In the genomic region with DNA sequence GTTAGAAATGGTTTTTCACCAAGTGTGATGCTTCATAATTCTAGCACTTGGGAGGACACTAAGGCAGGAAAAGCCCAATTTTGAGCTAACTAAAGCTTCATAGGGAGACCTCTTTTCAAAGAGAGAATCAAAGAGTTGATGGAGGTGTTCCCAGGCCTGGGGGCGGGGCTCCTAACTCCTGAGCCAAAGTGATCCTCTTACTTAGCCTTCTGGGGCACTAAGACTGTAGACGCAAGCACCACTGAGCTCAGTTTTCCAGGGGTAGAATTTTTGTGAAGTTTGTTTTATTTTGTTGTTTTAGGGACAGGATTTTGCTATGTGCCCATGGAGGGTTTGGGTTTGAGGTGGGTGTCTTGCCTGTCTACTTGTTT, we compare ENCODE assay signal across 26 mouse cellular contexts. TPM values are rescaled to one million over a fixed set of nuclear protein-coding genes. Genes with fewer than 3 reads are reported as not detected.
DNase-seq lines count a peak whose midpoint lies in the region; ATAC-seq and TF ChIP-seq lines count a peak whose summit lies in the region.
"Had no signal": no experiment of that assay in that cellular context is flagged by ENCODE, and none has a peak within 500 bp of the region (broad histone marks: within the 10 kb centered on the region; RNA-seq: fewer than 3 reads in every experiment).

No protein-coding gene starts in this region.

- no peak for TF ChIP-seq CTCF in MEL (IDR thresholded peaks at IDR 0.05 in 2 of 3, conservative IDR thresholded peaks at IDR 0.05 in 1 of 3; ENCODE audit: control insufficient read depth in 1 of 3, insufficient read depth in 1 of 3, low read depth in 2 of 3, low read length in 3 of 3, poor library complexity in 1 of 3, severe bottlenecking in 1 of 3)

- no peaks in the 10 kb centered on the region for H3K79me2 ChIP-seq in MEL (ENCODE audit: control insufficient read depth, insufficient read depth, low read length, poor library complexity)

- TF ChIP-seq RAD21 in MEL (IDR thresholded peaks at IDR 0.05; ENCODE audit: low read depth, low read length), result no peak

- H3K4me2 ChIP-seq in liver, embryonic 12.5 days, result peak overlapping the region; percentile 13
- H3K4me2 ChIP-seq in liver, embryonic 15.5 days, result peak overlapping the region; percentile 18; the same call in 1 of the 2 replicates
- H3K4me2 ChIP-seq: forebrain, embryonic 12.5 days; forebrain, embryonic 15.5 days; heart, embryonic 12.5 days; heart, embryonic 15.5 days; hindbrain, embryonic 14.5 days had no signal

- H3K4me3 ChIP-seq in MEL (ENCODE audit: control insufficient read depth in 1 of 2, insufficient read depth in 1 of 2, low read depth in 2 of 2, low read length in 2 of 2), result no peak overlapping the region
- H3K4me3 ChIP-seq in liver, embryonic 12.5 days, result no peak overlapping the region
- H3K4me3 ChIP-seq in liver, embryonic 15.5 days (replicated peaks), result no peak overlapping the region
- H3K4me3 ChIP-seq: forebrain, embryonic 12.5 days; forebrain, embryonic 15.5 days; gastrocnemius, adult 2 months; heart, embryonic 12.5 days; heart, embryonic 15.5 days had no signal

- peaks cover 28 to 30% of the 10 kb centered on the region in 2 experiments for H3K4me1 ChIP-seq in MEL (ENCODE audit: control insufficient read depth in 1 of 2, insufficient read depth in 2 of 2, low read length in 2 of 2)
- H3K4me1 ChIP-seq in liver, embryonic 12.5 days, result peaks cover 29% of the 10 kb centered on the region
- H3K4me1 ChIP-seq in liver, embryonic 15.5 days (replicated peaks), result peaks cover 25% of the 10 kb centered on the region
- H3K4me1 ChIP-seq: forebrain, embryonic 12.5 days; forebrain, embryonic 15.5 days; heart, embryonic 12.5 days; heart, embryonic 15.5 days had no signal

- peak; percentile 80 for ATAC-seq in erythroid progenitor cell, adult 5-6 weeks (replicated peaks; ENCODE audit: low FRiP score, poor library complexity, severe bottlenecking)
- ATAC-seq in liver, embryonic 12.5 days, result no peak
- ATAC-seq in liver, embryonic 15.5 days (ENCODE audit: insufficient read depth), result no peak
- ATAC-seq: forebrain, embryonic 15.5 days; hindbrain, postnatal 0 days; inflammation-experienced regulatory T-cells, adult 6 months; Patski had no signal

- no peaks in the 10 kb centered on the region for H3K27me3 ChIP-seq in MEL (ENCODE audit: control insufficient read depth in 1 of 2, insufficient read depth in 2 of 2, low read length in 2 of 2)
- no peaks in the 10 kb centered on the region for H3K27me3 ChIP-seq in liver, embryonic 12.5 days (replicated peaks)
- no peaks in the 10 kb centered on the region for H3K27me3 ChIP-seq in liver, embryonic 15.5 days
- H3K27me3 ChIP-seq: forebrain, embryonic 12.5 days; forebrain, embryonic 15.5 days; heart, embryonic 12.5 days; heart, embryonic 15.5 days; Patski had no signal

- H3K9ac ChIP-seq in MEL (ENCODE audit: control insufficient read depth, low read depth, low read length, poor library complexity, severe bottlenecking), result peak overlapping the region; percentile 25; the same call in 1 of the 2 replicates
- 0 out of 2 replicates have a peak overlapping the region, but pooled peaks have one; percentile 8 for H3K9ac ChIP-seq in liver, embryonic 12.5 days
- H3K9ac ChIP-seq in liver, embryonic 15.5 days, result no peak overlapping the region
- H3K9ac ChIP-seq: forebrain, embryonic 12.5 days; forebrain, embryonic 15.5 days; heart, embryonic 12.5 days; heart, embryonic 15.5 days; hindbrain, embryonic 14.5 days had no signal

- intact Hi-C loops in gastrocnemius, postnatal 36 days (cut with DNase I), result no loop called here

- peak; percentile 45 for DNase-seq in MEL (ENCODE audit: low read depth, low spot score)
- no peak for DNase-seq in heart, postnatal 4 days
- DNase-seq in cerebellum, postnatal 36 days, result no peak
- DNase-seq in lung, postnatal 36 days, result no peak
- no peak for DNase-seq in gastrocnemius, postnatal 36 days
- DNase-seq: adrenal gland, postnatal 10 days; adrenal gland, postnatal 36 days; cerebellum, adult 11 months; cerebellum, adult 2 months; cerebellum, postnatal 10 days; gastrocnemius, adult 2 months; gastrocnemius, postnatal 14 days; heart, adult 18-20 months; heart, postnatal 10 days; heart, postnatal 36 days had no signal

- no peak for TF ChIP-seq EP300 in MEL (IDR thresholded peaks at IDR 0.05; ENCODE audit: low read depth in 1 of 2, low read length in 2 of 2)

- WGBS in liver, embryonic 12.5 days (ENCODE audit: insufficient replicate concordance), result 61% methylated on average over 2 of the region's 2 CpGs
- 56% methylated on average over 2 of the region's 2 CpGs for WGBS in liver, embryonic 15.5 days (ENCODE audit: insufficient replicate concordance)

- peak overlapping the region; percentile 94 for H3K27ac ChIP-seq in MEL (ENCODE audit: control insufficient read depth, low read depth, low read length)
- H3K27ac ChIP-seq in liver, embryonic 12.5 days, result peak overlapping the region; percentile 71
- peak overlapping the region; percentile 70; the same call in 1 of the 2 replicates for H3K27ac ChIP-seq in liver, embryonic 15.5 days (replicated peaks)
- H3K27ac ChIP-seq: forebrain, embryonic 12.5 days; forebrain, embryonic 15.5 days; gastrocnemius, adult 2 months; heart, embryonic 15.5 days; hindbrain, embryonic 14.5 days; hindbrain, postnatal 0 days had no signal

- H3K36me3 ChIP-seq in MEL (ENCODE audit: control insufficient read depth in 1 of 2, insufficient read depth in 2 of 2, low read length in 2 of 2), result peaks cover 0 to 38% of the 10 kb centered on the region in 2 experiments; a peak in 2 of 4 replicates
- H3K36me3 ChIP-seq in liver, embryonic 12.5 days, result peaks cover 9% of the 10 kb centered on the region
- peaks cover 5% of the 10 kb centered on the region for H3K36me3 ChIP-seq in liver, embryonic 15.5 days (replicated peaks)
- H3K36me3 ChIP-seq: forebrain, embryonic 12.5 days had no signal

- no peaks in the 10 kb centered on the region for H3K9me3 ChIP-seq in MEL (replicated peaks; ENCODE audit: insufficient read depth, low read length)
- H3K9me3 ChIP-seq in liver, embryonic 12.5 days (replicated peaks), result no peaks in the 10 kb centered on the region
- H3K9me3 ChIP-seq in liver, embryonic 15.5 days (replicated peaks), result no peaks in the 10 kb centered on the region
- H3K9me3 ChIP-seq: forebrain, embryonic 12.5 days; forebrain, embryonic 15.5 days; heart, embryonic 12.5 days; heart, embryonic 15.5 days had no signal

- no peak for TF ChIP-seq POLR2A in MEL (IDR thresholded peaks at IDR 0.05; ENCODE audit: control insufficient read depth in 1 of 2, insufficient read depth in 1 of 2, low read depth in 1 of 2, low read length in 2 of 2, poor library complexity in 1 of 2)

TF ChIP-seq in MEL, 35 proteins besides CTCF, POLR2A, EP300 and RAD21:
- TF ChIP-seq CHD1 (IDR thresholded peaks at IDR 0.05; ENCODE audit: low read depth, low read length) (peak; percentile 79; the same call in 1 of the 2 replicates), BHLHE40 (IDR thresholded peaks at IDR 0.05; ENCODE audit: borderline replicate concordance, low read depth, low read length) (no peak), MYB (IDR thresholded peaks at IDR 0.05; ENCODE audit: low read depth, low read length) (no peak), ELF1 (IDR thresholded peaks at IDR 0.05; ENCODE audit: low read depth, low read length) (no peak), MXI1 (IDR thresholded peaks at IDR 0.05; ENCODE audit: low read depth, low read length) (peak; percentile 23; the same call in 1 of the 2 replicates), MAFK (IDR thresholded peaks at IDR 0.05; ENCODE audit: borderline replicate concordance, low read depth, low read length) (no peak)

RNA-seq across cellular contexts. Expression of a gene that starts 13.1 kb away (rescaled TPM):
- total RNA-seq in MEL (2012; rRNA removed), result 34.8 and 44.1 TPM in 2 replicates
- 10 to 100 TPM in 1 of 2 experiments, not detected in 1; 44.2 TPM for polyA plus RNA-seq in MEL (2012; ENCODE audit: insufficient read depth in 1 of 2, insufficient read length in 2 of 2, low read depth in 1 of 2, low replicate concordance in 2 of 2, missing spikeins in 1 of 2)
- total RNA-seq in erythroid progenitor cell, adult 5-6 weeks (2015; ENCODE audit: low replicate concordance), result 18.0 and 18.9 TPM in 2 replicates
- total RNA-seq in erythroid progenitor cell, adult 5-6 weeks (2017; ENCODE audit: low replicate concordance), result 13.9 and 16.8 TPM in 2 replicates
- 28.3 and 31.0 TPM in 2 replicates for polyA plus RNA-seq in liver, embryonic 12.5 days (2016; fragmentation: Nextera tagmentation; extraction: Ambion mirVana)
- polyA plus RNA-seq in liver, embryonic 15.5 days (2015; fragmentation: Nextera tagmentation; extraction: Ambion mirVana), result 21.0 and 22.8 TPM in 2 replicates
- total RNA-seq in heart, postnatal 4 days (2021), result 10 to 100 TPM; 41.4 to 43.0 TPM
- 10 to 100 TPM; 19.4 to 26.0 TPM for total RNA-seq in gastrocnemius, postnatal 36 days (2021)

RNA-seq across cellular contexts. Expression of a gene that starts 52.3 kb away (rescaled TPM):
- 2.9 and 3.8 TPM in 2 replicates for total RNA-seq in MEL (2012; rRNA removed)
- polyA plus RNA-seq in MEL (2012; ENCODE audit: insufficient read depth in 1 of 2, insufficient read length in 2 of 2, low read depth in 1 of 2, low replicate concordance in 2 of 2, missing spikeins in 1 of 2), result 1 to 10 TPM in 1 of 2 experiments, not detected in 1; 1.3 TPM
- total RNA-seq in erythroid progenitor cell, adult 5-6 weeks (2015; ENCODE audit: low replicate concordance), result 9.6 and 17.7 TPM in 2 replicates
- 10.4 and 25.2 TPM in 2 replicates for total RNA-seq in erythroid progenitor cell, adult 5-6 weeks (2017; ENCODE audit: low replicate concordance)
- 1.7 and 2.1 TPM in 2 replicates for polyA plus RNA-seq in liver, embryonic 12.5 days (2016; fragmentation: Nextera tagmentation; extraction: Ambion mirVana)
- 4.2 and 4.7 TPM in 2 replicates for polyA plus RNA-seq in liver, embryonic 15.5 days (2015; fragmentation: Nextera tagmentation; extraction: Ambion mirVana)
- total RNA-seq in heart, postnatal 4 days (2021), result 10 to 100 TPM; 17.5 to 20.8 TPM
- 10 to 100 TPM; 20.9 to 34.0 TPM for total RNA-seq in gastrocnemius, postnatal 36 days (2021)
